Mouse (Mus musculus): ENCODE results near the gene 1700025F22Rik. TPM values are rescaled to one million over a fixed set of nuclear protein-coding genes. Genes with fewer than 3 reads are reported as not detected.
A peak's percentile ranks its signal among the peaks of the same experiment; 100 is the strongest.
"Not testable (repeated sequence)": the region's sequence is repeated elsewhere in the genome, so short reads cannot be mapped to it uniquely, and the experiment has no call there.

Gene 1700025F22Rik
- polyA plus RNA-seq (2011; ENCODE audit: insufficient read depth, insufficient read length, low replicate concordance, missing spikeins): not detected in 2 replicates

- 25% methylated on average over 10 of the region's 10 CpGs for WGBS
- Histone ChIP-seq H3K27ac (ENCODE audit: control insufficient read depth, insufficient read depth, low read depth, low read length, poor library complexity) (no peak within 1 kb of the TSS), H3K4me3 (replicated peaks; ENCODE audit: control insufficient read depth, low read depth, low read length) (no peak within 1 kb of the TSS), H3K4me1 (ENCODE audit: control insufficient read depth, insufficient read depth, low read length) (no peaks in the 10 kb centered on the region)
- TF ChIP-seq POLR2A (IDR thresholded peaks at IDR 0.05; ENCODE audit: borderline replicate concordance, control insufficient read depth, low read depth, low read length) (no peak), CTCF (IDR thresholded peaks at IDR 0.05; ENCODE audit: control insufficient read depth, insufficient read depth, low read length) (peak; percentile 75)
Observed at GRCm38 (mm10) chr19:11165172-11165571, at the start of gene 1700025F22Rik. TSS of gene 1700025F22Rik (minus strand) at chr19:11165320.

DNA sequence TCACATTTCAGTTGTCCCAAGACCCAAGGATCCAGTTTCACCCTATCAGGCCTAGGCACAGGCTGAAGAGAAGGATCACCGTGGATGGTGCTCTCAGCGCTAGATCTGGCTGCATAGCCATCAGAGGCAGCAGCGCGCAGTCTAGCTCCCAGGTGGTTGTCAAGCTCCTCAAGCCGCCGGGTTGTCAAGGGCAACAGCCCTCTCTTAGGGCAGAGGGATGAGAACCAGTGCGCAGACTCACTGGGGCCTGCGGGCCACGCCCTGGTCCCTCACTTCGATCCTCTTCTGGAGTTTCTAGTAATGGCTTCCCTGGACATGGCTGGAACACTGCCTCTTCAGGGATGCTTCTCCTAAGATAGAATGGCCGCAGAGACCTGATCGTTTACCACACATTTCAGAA is 31.4 kb upstream of the 1700025F22Rik start, which contains the start of gene Ms4a13:
Gene Ms4a13 (minus strand): TSS at position 192 of the 400 bp plus-strand sequence.
- 77% methylated on average over 12 of the region's 12 CpGs for WGBS
- no peak for TF ChIP-seq CTCF (IDR thresholded peaks at IDR 0.05; ENCODE audit: control insufficient read depth, insufficient read depth, low read length)
- Histone ChIP-seq H3K4me3 (replicated peaks; ENCODE audit: control insufficient read depth, low read depth, low read length) (no peak within 1 kb of the TSS), H3K27ac (ENCODE audit: control insufficient read depth, insufficient read depth, low read depth, low read length, poor library complexity) (no peak within 1 kb of the TSS), H3K4me1 (ENCODE audit: control insufficient read depth, insufficient read depth, low read length) (no peaks in the 10 kb centered on the region)

DNA sequence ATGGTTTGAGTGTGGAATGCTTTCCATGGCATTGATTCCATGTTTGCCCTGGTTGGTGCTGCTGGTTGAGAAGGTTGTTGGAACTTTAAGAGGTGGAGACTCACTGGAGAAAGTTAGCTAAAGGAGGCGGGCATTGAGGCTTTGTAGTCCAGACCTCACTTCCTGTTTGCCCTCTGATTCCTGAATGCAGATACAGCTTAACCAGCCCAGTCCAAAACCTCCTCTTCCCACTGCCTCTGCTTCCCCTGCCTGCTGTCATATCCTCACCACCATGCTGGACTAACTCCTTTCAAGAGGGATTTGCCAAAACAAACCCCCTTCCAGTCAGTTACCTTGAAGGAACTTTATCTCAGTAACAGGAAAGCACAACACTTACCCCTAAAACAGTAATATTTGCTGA is 27.4 kb upstream of the 1700025F22Rik start:
- no peak for TF ChIP-seq POLR2A (IDR thresholded peaks at IDR 0.05; ENCODE audit: borderline replicate concordance, control insufficient read depth, low read depth, low read length)
- no peak for TF ChIP-seq CTCF (IDR thresholded peaks at IDR 0.05; ENCODE audit: control insufficient read depth, insufficient read depth, low read length)
- H3K4me1 ChIP-seq (ENCODE audit: control insufficient read depth, insufficient read depth, low read length): no peaks in the 10 kb centered on the region
- no peak overlapping the region for H3K4me3 ChIP-seq (replicated peaks; ENCODE audit: control insufficient read depth, low read depth, low read length)
- 60% methylated on average over 1 of the region's 1 CpGs for WGBS
- no peak overlapping the region for H3K27ac ChIP-seq (ENCODE audit: control insufficient read depth, insufficient read depth, low read depth, low read length, poor library complexity)

- 17% methylated on average over 5 of the region's 5 CpGs for WGBS
- no peaks in the 10 kb centered on the region for H3K4me1 ChIP-seq (ENCODE audit: control insufficient read depth, insufficient read depth, low read length)
- no peak for TF ChIP-seq POLR2A (IDR thresholded peaks at IDR 0.05; ENCODE audit: borderline replicate concordance, control insufficient read depth, low read depth, low read length)
- peak; percentile 54 for TF ChIP-seq CTCF (IDR thresholded peaks at IDR 0.05; ENCODE audit: control insufficient read depth, insufficient read depth, low read length)
Observed at GRCm38 (mm10) chr19:11184121-11184520, 19.0 kb upstream of the 1700025F22Rik start.

GRCm38 (mm10) chr19:11177464-11177863 is 12.3 kb upstream of the 1700025F22Rik start:
- no peaks in the 10 kb centered on the region for H3K4me1 ChIP-seq (ENCODE audit: control insufficient read depth, insufficient read depth, low read length)
- no peak overlapping the region for H3K4me3 ChIP-seq (replicated peaks; ENCODE audit: control insufficient read depth, low read depth, low read length)
- TF ChIP-seq CTCF (IDR thresholded peaks at IDR 0.05; ENCODE audit: control insufficient read depth, insufficient read depth, low read length) (no peak), POLR2A (IDR thresholded peaks at IDR 0.05; ENCODE audit: borderline replicate concordance, control insufficient read depth, low read depth, low read length) (no peak)
- 74% methylated on average over 2 of the region's 2 CpGs for WGBS
- H3K27ac ChIP-seq (ENCODE audit: control insufficient read depth, insufficient read depth, low read depth, low read length, poor library complexity): no peak overlapping the region

More at GRCm38 (mm10) chr19:11184121-11184520, 19.0 kb upstream of the 1700025F22Rik start:
- no peak overlapping the region for H3K27ac ChIP-seq (ENCODE audit: control insufficient read depth, insufficient read depth, low read depth, low read length, poor library complexity)
- no peak overlapping the region for H3K4me3 ChIP-seq (replicated peaks; ENCODE audit: control insufficient read depth, low read depth, low read length)

GRCm38 (mm10) chr19:11157890-11158289 is 7.2 kb downstream of the 1700025F22Rik start:
- not testable (repeated sequence) for H3K4me3 ChIP-seq (replicated peaks; ENCODE audit: control insufficient read depth, low read depth, low read length); H3K4me1 ChIP-seq (ENCODE audit: control insufficient read depth, insufficient read depth, low read length); H3K27ac ChIP-seq (ENCODE audit: control insufficient read depth, insufficient read depth, low read depth, low read length, poor library complexity)
- 70% methylated on average over 6 of the region's 6 CpGs for WGBS

- no peak for TF ChIP-seq POLR2A (IDR thresholded peaks at IDR 0.05; ENCODE audit: borderline replicate concordance, control insufficient read depth, low read depth, low read length)
- TF ChIP-seq CTCF (IDR thresholded peaks at IDR 0.05; ENCODE audit: control insufficient read depth, insufficient read depth, low read length): no peak
- no peak overlapping the region for H3K27ac ChIP-seq (ENCODE audit: control insufficient read depth, insufficient read depth, low read depth, low read length, poor library complexity)
- H3K4me1 ChIP-seq (ENCODE audit: control insufficient read depth, insufficient read depth, low read length): no peaks in the 10 kb centered on the region; the same call in 1 of the 2 replicates
- no peak overlapping the region for H3K4me3 ChIP-seq (replicated peaks; ENCODE audit: control insufficient read depth, low read depth, low read length)
- WGBS: 73% methylated on average over 4 of the region's 4 CpGs
Observed at GRCm38 (mm10) chr19:11135336-11135735, 29.8 kb downstream of the 1700025F22Rik start.

GRCm38 (mm10) chr19:11134852-11135251 is 30.3 kb downstream of the 1700025F22Rik start:
- Histone ChIP-seq H3K27ac (ENCODE audit: control insufficient read depth, insufficient read depth, low read depth, low read length, poor library complexity) (no peak overlapping the region), H3K4me1 (ENCODE audit: control insufficient read depth, insufficient read depth, low read length) (no peaks in the 10 kb centered on the region; the same call in 1 of the 2 replicates), H3K4me3 (replicated peaks; ENCODE audit: control insufficient read depth, low read depth, low read length) (no peak overlapping the region)
- 85% methylated on average over 2 of the region's 2 CpGs for WGBS
- TF ChIP-seq CTCF (IDR thresholded peaks at IDR 0.05; ENCODE audit: control insufficient read depth, insufficient read depth, low read length): no peak
- no peak for TF ChIP-seq POLR2A (IDR thresholded peaks at IDR 0.05; ENCODE audit: borderline replicate concordance, control insufficient read depth, low read depth, low read length)

DNA sequence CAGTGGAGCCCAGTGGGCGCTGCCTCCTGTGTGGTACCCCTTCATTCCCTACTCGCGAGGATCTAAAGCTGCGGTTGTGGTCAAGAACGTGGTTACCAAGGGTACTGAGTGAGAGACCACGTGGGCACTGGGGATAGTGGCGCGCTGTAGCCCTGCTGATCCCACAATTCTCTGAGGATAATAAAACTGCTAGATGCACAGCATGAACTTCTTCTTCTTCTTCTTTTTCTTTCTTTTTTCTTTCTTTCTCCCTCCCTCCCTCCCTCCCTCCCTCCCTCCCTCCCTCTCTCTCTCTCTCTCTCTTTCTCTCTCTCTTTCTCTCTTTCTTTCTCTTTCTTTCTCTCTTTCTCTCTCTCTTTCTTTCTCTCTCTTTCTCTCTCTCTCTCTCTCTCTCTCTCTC is 34.3 kb downstream of the 1700025F22Rik start, which contains the start of gene 1700017D01Rik:
Gene 1700017D01Rik (minus strand): TSS at position 101 of the 400 bp plus-strand sequence.
- H3K27ac ChIP-seq (ENCODE audit: control insufficient read depth, insufficient read depth, low read depth, low read length, poor library complexity); H3K4me3 ChIP-seq (replicated peaks; ENCODE audit: control insufficient read depth, low read depth, low read length); H3K4me1 ChIP-seq (ENCODE audit: control insufficient read depth, insufficient read depth, low read length): not testable (repeated sequence)
- 63% methylated on average over 8 of the region's 8 CpGs for WGBS

Data from bone marrow, adult 2 months (tissue).